Mouse (Mus musculus) kidney, postnatal 0 days (tissue): ENCODE measurements around the gene Nav3. TPM values are rescaled to one million over a fixed set of nuclear protein-coding genes. Genes with fewer than 3 reads are reported as not detected.

ENCODE experiments used
- ATAC-seq: fragments of 200-750 bp; cut with Nextera tagmentation; replicated peaks from 2 replicates; pipeline ENCODE4 v1.8.0; 2017; ENCODE audit warnings: low read depth, moderate number of reproducible peaks, moderate TSS enrichment, moderate library complexity; ENCODE audit not compliant: low FRiP score
- DNase-seq: peaks from one replicate; pipeline ENCODE4 v3.0.0-alpha.2; 2016; ENCODE audit warnings: low spot score
- H3K27ac ChIP-seq: fragments of 300-500 bp; sonication (generic); 2 replicates; pipeline ENCODE4 v1.5.1; 2014; ENCODE audit warnings: mild to moderate bottlenecking
- H3K27me3 ChIP-seq: fragments of 300-500 bp; sonication (generic); 2 replicates; pipeline ENCODE4 v1.6.1; 2014; ENCODE audit warnings: low read length, mixed read lengths; ENCODE audit not compliant: insufficient read depth
- H3K36me3 ChIP-seq: fragments of 300-500 bp; sonication (generic); 2 replicates; pipeline ENCODE4 v1.6.1; 2014; ENCODE audit warnings: low read length, mixed read lengths; ENCODE audit not compliant: insufficient read depth
- H3K4me1 ChIP-seq: fragments of 300-500 bp; sonication (generic); replicated peaks from 2 replicates; pipeline ENCODE4 v1.6.1; 2014; ENCODE audit warnings: antibody characterized with exemption, low read length, mixed read lengths; ENCODE audit not compliant: insufficient read depth
- H3K4me2 ChIP-seq: fragments of 300-500 bp; sonication (generic); 2 replicates; pipeline ENCODE4 v1.6.1; 2014; ENCODE audit warnings: mild to moderate bottlenecking, low read length, moderate library complexity, mixed read lengths
- H3K4me3 ChIP-seq: fragments of 300-500 bp; sonication (generic); replicated peaks from 2 replicates; pipeline ENCODE4 v1.5.1; 2014; ENCODE audit warnings: low read depth, low read length
- H3K9ac ChIP-seq: fragments of 300-500 bp; sonication (generic); 2 replicates; pipeline ENCODE4 v1.6.1; 2014; ENCODE audit warnings: low read depth, low read length
- H3K9me3 ChIP-seq: fragments of 300-500 bp; sonication (generic); replicated peaks from 2 replicates; pipeline ENCODE4 v1.6.1; 2016; ENCODE audit warnings: low read length, inconsistent platforms, mixed read lengths
- CTCF ChIP-seq: IDR thresholded peaks from 2 replicates; pipeline ENCODE4 v1.5.1; 2016; ENCODE audit warnings: antibody characterized with exemption, low read depth, mild to moderate bottlenecking, moderate library complexity
- WGBS: fragments of 180-500 bp; shearing (Covaris S2); extraction: QIAGEN DNeasy Blood & Tissue Kit; methylation state at CpG from one replicate; pipeline ENCODE4 v1.1.7; 2014; 5-methylcytosine and 5-hydroxymethylcytosine counted together
- polyA plus RNA-seq: library from polyadenylated mRNA; unstranded; fragments of >200 nt; fragmentation: Nextera tagmentation; extraction: Ambion mirVana; gene quantifications from 2 replicates; pipeline ENCODE4 v1.2.1, GENCODE M21; 2015

The Nav3 gene
- polyA plus RNA-seq, 1 experiment from 2014 or later = 6.0 TPM

DNA sequence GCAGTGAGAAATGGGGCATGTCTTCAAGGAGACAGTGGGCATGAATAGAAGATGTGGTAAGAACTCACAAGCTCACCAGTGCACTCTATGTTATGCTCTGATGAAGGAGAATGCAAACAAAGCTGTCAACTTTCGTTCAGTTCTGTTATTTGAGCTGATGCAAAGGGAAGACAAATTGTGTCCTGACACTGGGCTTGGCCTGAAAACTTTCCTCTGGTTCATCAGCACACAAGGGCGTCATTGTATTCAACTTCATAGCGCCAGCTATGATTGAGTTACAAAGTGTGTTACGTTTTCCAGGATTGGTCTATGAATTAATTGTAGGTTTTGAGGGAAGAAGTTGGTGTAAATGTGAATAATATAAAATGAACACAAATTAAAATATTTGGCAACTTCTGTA is 548.8 kb downstream of the Nav3 start:
- DNase-seq (no peak), ATAC-seq (no peak)
- 51% methylated on average over 4 of the region's 4 CpGs for whole genome bisulfite sequencing

DNA sequence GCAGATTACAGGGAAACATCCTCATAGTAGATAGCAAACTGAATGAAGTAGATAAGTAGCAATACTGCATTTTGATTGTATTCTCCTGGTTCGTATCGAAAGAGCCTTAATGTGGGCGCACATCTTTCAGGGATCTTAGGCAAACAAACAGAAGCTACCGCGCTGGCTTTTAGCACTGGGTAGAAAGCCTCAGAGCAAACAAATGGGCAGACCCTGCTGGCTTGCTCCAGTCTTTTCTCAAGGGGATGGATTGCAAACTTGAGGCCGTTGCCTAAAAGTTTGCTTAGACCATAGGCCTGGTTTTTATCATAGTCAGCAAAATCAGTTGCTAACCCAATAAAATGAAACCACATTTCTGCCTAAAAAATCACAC is 549.6 kb downstream of the Nav3 start:
- no peak for DNase-seq
- TF ChIP-seq CTCF = no peak
- no peaks in the 10 kb centered on the region for H3K4me1 ChIP-seq
- H3K9ac ChIP-seq = no peak overlapping the region
- ATAC-seq = no peak
- no peaks in the 10 kb centered on the region for H3K36me3 ChIP-seq
- H3K9me3 ChIP-seq = no peaks in the 10 kb centered on the region
- H3K4me2 ChIP-seq = no peak overlapping the region
- no peak overlapping the region for H3K27ac ChIP-seq
- WGBS = 52% methylated on average over 6 of the region's 6 CpGs
- H3K27me3 ChIP-seq = no peaks in the 10 kb centered on the region
- H3K4me3 ChIP-seq = no peak overlapping the region

More for the DNA sequence above, 548.8 kb downstream of the Nav3 start:
- no peaks in the 10 kb centered on the region for H3K27me3 ChIP-seq
- H3K9me3 ChIP-seq = no peaks in the 10 kb centered on the region
- no peak overlapping the region for H3K4me2 ChIP-seq
- H3K27ac ChIP-seq = no peak overlapping the region
- TF ChIP-seq CTCF = no peak
- no peak overlapping the region for H3K4me3 ChIP-seq
- no peaks in the 10 kb centered on the region for H3K36me3 ChIP-seq
- no peak overlapping the region for H3K9ac ChIP-seq
- H3K4me1 ChIP-seq = no peaks in the 10 kb centered on the region

DNA sequence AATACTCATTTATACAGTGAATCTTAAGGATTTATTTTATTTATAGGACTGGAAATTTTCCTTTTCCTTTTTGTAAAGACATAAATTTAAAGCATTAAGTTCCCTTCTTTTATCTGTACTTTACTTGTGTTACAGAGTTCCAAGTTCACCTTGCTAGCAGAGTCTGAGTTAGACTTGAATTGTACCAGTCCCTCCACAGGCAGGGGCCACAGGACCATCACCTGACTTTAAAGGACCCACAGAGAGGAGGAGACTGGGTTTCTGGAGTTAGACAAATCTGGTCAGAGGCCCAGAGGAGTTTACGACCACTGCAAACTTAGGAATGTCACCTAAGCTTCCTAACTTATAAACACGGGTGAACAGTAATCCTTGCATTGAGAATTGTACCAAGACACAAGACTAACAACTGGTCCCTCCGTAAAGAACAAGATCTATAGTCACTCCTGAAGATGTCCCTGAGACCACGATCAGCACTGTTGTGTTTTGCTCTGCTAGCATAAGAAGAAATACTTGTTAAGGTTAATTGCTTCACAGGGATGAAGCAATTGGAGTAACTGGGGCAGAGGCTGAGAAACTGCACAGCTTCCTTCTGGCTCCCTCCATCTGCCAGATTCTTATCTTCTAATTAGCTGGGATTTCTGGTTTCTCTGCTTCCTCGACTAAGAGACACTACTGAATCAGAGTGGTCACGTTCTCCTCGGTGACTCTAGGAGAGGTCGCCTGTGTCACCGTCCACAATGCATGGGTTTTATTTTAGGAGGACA is 550.2 kb downstream of the Nav3 start:
- Histone ChIP-seq H3K9me3 (no peaks in the 10 kb centered on the region), H3K4me3 (no peak overlapping the region), H3K9ac (no peak overlapping the region), H3K4me2 (no peak overlapping the region), H3K36me3 (no peaks in the 10 kb centered on the region), H3K27ac (no peak overlapping the region), H3K27me3 (no peaks in the 10 kb centered on the region), H3K4me1 (no peaks in the 10 kb centered on the region)
- DNase-seq = peak; percentile 27
- 28% methylated on average over 9 of the region's 9 CpGs for WGBS
- no peak for ATAC-seq
- no peak for TF ChIP-seq CTCF

DNA sequence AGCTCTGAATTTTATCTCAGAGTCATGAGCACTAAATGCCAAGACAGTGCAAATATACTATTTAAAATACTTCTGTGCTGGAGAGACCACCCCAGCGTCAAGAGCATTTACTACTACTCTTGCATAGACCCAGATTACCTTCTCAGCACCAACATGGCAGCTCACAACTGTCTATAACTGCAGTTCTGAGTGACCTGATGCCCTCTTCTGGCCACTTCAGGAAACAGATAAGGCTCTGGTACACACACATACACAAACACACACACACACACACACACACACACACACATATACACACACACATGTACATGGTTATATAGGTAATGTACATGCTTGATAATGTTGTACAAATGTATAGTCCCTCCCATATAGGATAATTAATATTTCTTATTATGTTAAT is 551.2 kb downstream of the Nav3 start:
- 0 out of 2 replicates have a peak, but pooled peaks have one; percentile 12 for TF ChIP-seq CTCF
- H3K27ac ChIP-seq = no peak overlapping the region
- DNase-seq (no peak), ATAC-seq (no peak)
- H3K4me2 ChIP-seq = no peak overlapping the region
- H3K4me1 ChIP-seq = no peaks in the 10 kb centered on the region
- WGBS = 90% methylated on average over 1 of the region's 1 CpGs
- no peaks in the 10 kb centered on the region for H3K36me3 ChIP-seq
- H3K9ac ChIP-seq = no peak overlapping the region
- no peaks in the 10 kb centered on the region for H3K27me3 ChIP-seq
- H3K9me3 ChIP-seq = no peaks in the 10 kb centered on the region
- H3K4me3 ChIP-seq = no peak overlapping the region

DNA sequence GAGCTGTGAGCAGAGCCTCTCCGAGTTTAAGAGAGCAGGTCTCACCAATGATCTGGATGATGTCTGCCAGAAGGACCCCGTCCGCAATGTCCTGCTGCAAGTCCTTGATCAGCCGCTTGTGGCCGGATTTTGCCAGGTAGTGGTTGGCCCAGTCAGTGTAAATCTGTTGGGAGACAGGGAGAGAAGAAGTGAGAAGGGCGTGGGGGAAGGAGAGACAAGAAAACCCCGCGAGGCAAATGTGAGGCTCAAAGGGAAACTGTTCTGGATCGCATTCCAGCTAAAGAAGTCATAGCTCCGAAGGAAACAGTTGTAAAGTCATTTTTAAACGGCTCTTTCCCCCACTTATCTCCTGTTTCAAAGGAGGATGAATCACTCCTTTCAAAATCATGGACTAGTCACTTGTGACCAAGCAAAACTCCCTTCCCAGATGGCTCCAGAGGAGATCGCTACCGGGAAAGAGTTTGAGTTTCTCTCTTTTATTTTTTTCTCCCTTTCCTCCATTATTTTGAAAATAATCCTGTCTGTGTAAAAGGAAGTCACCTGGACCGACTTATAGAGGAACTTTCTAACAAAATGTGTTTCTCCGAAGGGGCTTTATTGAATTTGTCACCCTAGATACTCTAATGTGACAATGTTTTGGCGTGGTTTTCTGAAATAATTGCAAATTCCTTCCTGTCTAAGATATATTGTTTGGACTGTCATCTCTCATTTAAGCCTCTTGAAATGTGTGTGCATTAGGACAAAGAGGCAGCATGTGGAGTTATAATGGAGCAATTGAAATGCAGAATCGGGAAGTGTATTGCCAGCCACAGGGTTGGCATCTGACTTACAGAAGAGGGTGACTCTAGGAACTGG is 552.1 kb downstream of the Nav3 start:
- Histone ChIP-seq H3K36me3 (no peaks in the 10 kb centered on the region), H3K27ac (0 out of 2 replicates have a peak overlapping the region, but pooled peaks have one; percentile 15), H3K4me3 (peak overlapping the region; percentile 15; the same call in 1 of the 2 replicates), H3K9me3 (no peaks in the 10 kb centered on the region), H3K4me2 (peak overlapping the region; percentile 41), H3K4me1 (no peaks in the 10 kb centered on the region), H3K27me3 (no peaks in the 10 kb centered on the region), H3K9ac (0 out of 2 replicates have a peak overlapping the region, but pooled peaks have one; percentile 39)
- WGBS = 32% methylated on average over 17 of the region's 17 CpGs
- DNase-seq (peak; percentile 71), ATAC-seq (peak; percentile 69; the same call in 1 of the 2 replicates)
- TF ChIP-seq CTCF = no peak

DNA sequence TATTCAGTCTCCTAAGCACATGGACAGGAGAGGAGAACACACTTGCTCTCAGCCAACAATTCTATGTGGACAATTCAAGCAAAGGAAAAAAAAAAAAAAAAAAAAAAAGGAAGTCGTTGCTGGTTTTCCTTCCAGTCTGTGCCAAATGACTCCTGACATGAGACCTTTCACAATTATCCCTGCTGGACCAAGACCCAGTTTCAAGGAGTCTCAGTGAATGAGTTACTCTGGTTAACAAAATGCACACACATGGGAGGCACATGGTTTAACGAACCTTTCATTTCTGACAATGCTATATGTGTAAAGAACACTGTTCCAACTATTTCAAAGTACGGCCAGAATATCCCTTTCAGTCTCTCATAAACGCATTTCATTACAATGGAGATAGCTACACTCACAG is 552.8 kb downstream of the Nav3 start:
- WGBS = 46% methylated on average over 4 of the region's 4 CpGs
- ATAC-seq (no peak), DNase-seq (no peak)
- Histone ChIP-seq H3K4me2 (peak overlapping the region; percentile 41), H3K4me1 (no peaks in the 10 kb centered on the region), H3K9me3 (no peaks in the 10 kb centered on the region), H3K9ac (no peak overlapping the region), H3K4me3 (no peak overlapping the region), H3K27me3 (no peaks in the 10 kb centered on the region), H3K27ac (0 out of 2 replicates have a peak overlapping the region, but pooled peaks have one; percentile 15), H3K36me3 (no peaks in the 10 kb centered on the region)
- TF ChIP-seq CTCF = no peak
